Mouse (Mus musculus): ENCODE data around the gene Gm13276.
"Not testable (repeated sequence)": the region's sequence is repeated elsewhere in the genome, so short reads cannot be mapped to it uniquely, and the experiment has no call there.

- peak; percentile 60 for TF ChIP-seq CTCF (IDR thresholded peaks at IDR 0.05)
- not testable (repeated sequence) for TF ChIP-seq EP300 (IDR thresholded peaks at IDR 0.05)
Observed at GRCm38 (mm10) chr4:88788402-88788801, 2.9 kb downstream of the Gm13276 start, which contains the start of gene Gm13277.
